9 mouse cellular contexts compared by ENCODE assay signal in the genomic region with DNA sequence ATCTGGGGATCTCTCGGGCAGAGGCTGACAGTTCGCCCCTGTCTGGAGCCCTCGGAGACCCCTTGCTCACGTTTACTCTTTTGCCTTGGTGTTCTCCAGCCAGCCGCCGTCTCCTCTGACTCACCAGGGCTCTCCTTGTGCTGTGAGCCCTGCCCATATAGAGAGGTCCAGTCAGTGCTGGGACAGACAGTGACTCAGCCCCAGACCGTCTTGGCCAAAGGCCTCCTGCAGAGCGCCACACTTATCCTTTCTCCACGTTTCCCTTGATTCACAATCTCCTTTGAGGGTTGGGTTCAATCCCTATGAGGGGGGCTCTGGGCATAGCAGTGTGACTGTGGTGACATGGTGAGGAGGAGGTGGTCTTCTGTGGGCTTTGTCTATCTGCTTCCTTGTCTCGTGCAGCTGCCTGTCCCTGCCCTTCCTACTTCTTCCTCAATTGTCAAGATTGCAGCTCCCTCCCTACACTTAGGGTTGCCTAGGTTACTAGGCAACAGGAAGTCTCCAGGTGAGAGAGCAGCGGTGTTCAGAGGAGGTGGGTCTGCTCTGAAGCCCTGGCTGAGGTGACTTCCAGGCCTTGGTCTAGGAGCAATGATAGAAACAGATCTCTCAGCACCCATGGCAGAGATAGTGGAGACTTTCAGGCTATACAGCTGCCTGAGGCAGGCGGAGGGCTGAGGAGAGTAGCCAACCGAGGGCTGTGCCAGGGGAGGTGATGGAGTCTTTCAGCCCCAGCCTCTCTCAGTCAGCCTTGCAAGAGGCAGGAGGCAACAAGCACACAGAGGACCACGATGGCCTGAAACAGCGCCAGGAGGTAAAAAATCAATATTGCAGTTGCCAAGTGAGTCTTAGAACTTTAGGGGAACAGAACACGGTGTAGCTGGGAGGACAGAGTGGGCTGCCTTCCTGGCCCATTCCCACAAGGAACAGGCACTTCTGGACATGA. TPM values are rescaled to one million over a fixed set of nuclear protein-coding genes. Genes with fewer than 3 reads are reported as not detected.
DNase-seq lines count a peak whose midpoint lies in the region; ATAC-seq and TF ChIP-seq lines count a peak whose summit lies in the region.
"Had no signal": no experiment of that assay in that cellular context is flagged by ENCODE, and none has a peak within 500 bp of the region (broad histone marks: within the 10 kb centered on the region; RNA-seq: fewer than 3 reads in every experiment).

No protein-coding gene starts in this region.

- H3K36me3 ChIP-seq in kidney, postnatal 0 days (ENCODE audit: insufficient read depth, low read length): no peaks in the 10 kb centered on the region
- H3K36me3 ChIP-seq in lung, embryonic 14.5 days (ENCODE audit: insufficient read depth): no peaks in the 10 kb centered on the region
- H3K36me3 ChIP-seq in small intestine, adult 2 months (ENCODE audit: control insufficient read depth, insufficient read depth, low read length): no peaks in the 10 kb centered on the region

- H3K4me1 ChIP-seq in kidney, postnatal 0 days (replicated peaks; ENCODE audit: insufficient read depth, low read length): peaks cover 17% of the 10 kb centered on the region
- peaks cover 22% of the 10 kb centered on the region for H3K4me1 ChIP-seq in embryonic fibroblast, embryonic 13.5 days (ENCODE audit: control insufficient read depth, insufficient read depth, low read length)
- H3K4me1 ChIP-seq in lung, embryonic 14.5 days (ENCODE audit: insufficient read depth): peaks cover 32% of the 10 kb centered on the region
- H3K4me1 ChIP-seq in small intestine, adult 2 months (ENCODE audit: control insufficient read depth, insufficient read depth, insufficient read length, low read length): peaks cover 25% of the 10 kb centered on the region

- no peaks in the 10 kb centered on the region for H3K27me3 ChIP-seq in kidney, postnatal 0 days (ENCODE audit: insufficient read depth, low read length)
- no peaks in the 10 kb centered on the region for H3K27me3 ChIP-seq in lung, embryonic 14.5 days (ENCODE audit: insufficient read depth, low read length)
- no peaks in the 10 kb centered on the region for H3K27me3 ChIP-seq in small intestine, adult 2 months (ENCODE audit: control insufficient read depth, insufficient read depth, low read length)

- no peak overlapping the region for H3K9ac ChIP-seq in kidney, postnatal 0 days (ENCODE audit: low read depth, low read length)
- no peak overlapping the region for H3K9ac ChIP-seq in lung, embryonic 14.5 days
- H3K9ac ChIP-seq: liver, embryonic 14.5 days had no signal

- H3K27ac ChIP-seq in kidney, postnatal 0 days: no peak overlapping the region
- H3K27ac ChIP-seq in embryonic fibroblast, embryonic 13.5 days (ENCODE audit: insufficient read depth, low read length): peak overlapping the region; percentile 90
- H3K27ac ChIP-seq in lung, embryonic 14.5 days (ENCODE audit: low read depth): peak overlapping the region; percentile 30; the same call in 1 of the 2 replicates
- H3K27ac ChIP-seq in small intestine, adult 2 months (ENCODE audit: insufficient read depth, low read depth, low read length): peak overlapping the region; percentile 25
- H3K27ac ChIP-seq: liver, embryonic 14.5 days had no signal

- no peak overlapping the region for H3K4me3 ChIP-seq in kidney, postnatal 0 days (replicated peaks; ENCODE audit: low read depth, low read length)
- H3K4me3 ChIP-seq in embryonic fibroblast, embryonic 13.5 days (ENCODE audit: insufficient read depth, low read length): no peak overlapping the region
- H3K4me3 ChIP-seq in lung, embryonic 14.5 days (ENCODE audit: low read depth, low read length): no peak overlapping the region
- no peak overlapping the region for H3K4me3 ChIP-seq in small intestine, adult 2 months (ENCODE audit: low read depth, low read length)

- ATAC-seq in kidney, postnatal 0 days (replicated peaks; ENCODE audit: low FRiP score, low read depth): peak; percentile 71; the same call in 1 of the 2 replicates
- ATAC-seq in lung, embryonic 14.5 days (ENCODE audit: insufficient read depth): peak; percentile 54; the same call in 1 of the 2 replicates

- no peak for TF ChIP-seq POLR2A in embryonic fibroblast, embryonic 13.5 days (IDR thresholded peaks at IDR 0.05; ENCODE audit: low read depth, low read length)
- no peak for TF ChIP-seq POLR2A in small intestine, adult 2 months (IDR thresholded peaks at IDR 0.05; ENCODE audit: low read depth, low read length)

- 38% methylated on average over 16 of the region's 16 CpGs for WGBS in kidney, postnatal 0 days
- WGBS in lung, embryonic 14.5 days: 26% methylated on average over 16 of the region's 16 CpGs
- 27% methylated on average over 16 of the region's 16 CpGs for WGBS in small intestine, adult 2 months

- H3K4me2 ChIP-seq in kidney, postnatal 0 days (ENCODE audit: low read length): no peak overlapping the region
- H3K4me2 ChIP-seq in lung, embryonic 14.5 days: peak overlapping the region; percentile 23; the same call in 1 of the 2 replicates

- peak; percentile 57 for DNase-seq in kidney, postnatal 0 days (ENCODE audit: low spot score)
- DNase-seq in kidney, adult 18-20 months: no peak
- peak; percentile 45 for DNase-seq in lung, embryonic 14.5 days
- no peak for DNase-seq in spleen, postnatal 4 days (ENCODE audit: low spot score in 2 of 2)
- DNase-seq in B cell, adult 2 months: no peak
- DNase-seq in layer of hippocampus, adult 9-11 months: no peak

- no peak for TF ChIP-seq CTCF in kidney, postnatal 0 days (IDR thresholded peaks at IDR 0.05; ENCODE audit: low read depth)
- TF ChIP-seq CTCF in embryonic fibroblast, embryonic 13.5 days (IDR thresholded peaks at IDR 0.05; ENCODE audit: borderline replicate concordance, insufficient read depth, low read length): no peak
- TF ChIP-seq CTCF in lung, embryonic 14.5 days (IDR thresholded peaks at IDR 0.05; ENCODE audit: low read depth): no peak
- TF ChIP-seq CTCF in small intestine, adult 2 months (IDR thresholded peaks at IDR 0.05; ENCODE audit: extremely low read depth, insufficient read length, insufficient replicate concordance, low read depth, low read length): no peak

- H3K9me3 ChIP-seq in kidney, postnatal 0 days (replicated peaks; ENCODE audit: low read length): no peaks in the 10 kb centered on the region
- no peaks in the 10 kb centered on the region for H3K9me3 ChIP-seq in lung, embryonic 14.5 days (ENCODE audit: low read depth, low read length)

RNA-seq across cellular contexts. Expression of gene Gadd45g, which starts 7.1 kb away (rescaled TPM):
- polyA plus RNA-seq in kidney, postnatal 0 days (2015; fragmentation: Nextera tagmentation; extraction: Ambion mirVana): 58.0 and 60.1 TPM in 2 replicates
- polyA plus RNA-seq in embryonic fibroblast, embryonic 13.5 days (2011; ENCODE audit: insufficient read length, low read depth, missing spikeins): 66.9 and 101 TPM in 2 replicates
- 26.1 and 27.2 TPM in 2 replicates for polyA plus RNA-seq in lung, embryonic 14.5 days (2014; fragmentation: Nextera tagmentation; extraction: Ambion mirVana)
- polyA plus RNA-seq in small intestine, adult 2 months (2012; rRNA removed): 19.1 and 42.2 TPM in 2 replicates

Comparison
In these comparisons a context has a peak if more than half of its experiments do, and no peak if none do; other contexts are left out.
1. DNase-seq: peak in kidney, postnatal 0 days (single experiment) and lung, embryonic 14.5 days (single experiment); none in kidney, adult 18-20 months (single experiment), spleen, postnatal 4 days (0 of 2), B cell, adult 2 months (0 of 2) and layer of hippocampus, adult 9-11 months (single experiment).